Mouse (Mus musculus) E14TG2a.4 (cell line): Measurements from ENCODE around the gene Gper1.

Experiments used
- CTCF ChIP-seq: conservative IDR thresholded peaks from 2 replicates; pipeline ENCODE4 v1.5.1; 2014; ENCODE audit warnings: low read length
- NANOG ChIP-seq: IDR thresholded peaks from 2 replicates; pipeline ENCODE4 v1.6.1; 2014; ENCODE audit warnings: borderline replicate concordance, low read length, mixed read lengths

- TF ChIP-seq CTCF (no peak), NANOG (no peak)
These were observed 30.4 kb upstream of the Gper1 start for GRCm38 (mm10) chr5:139392219-139393196.
